Mouse (Mus musculus): ENCODE measurements around the gene Olfr1344. TPM values are rescaled to one million over a fixed set of nuclear protein-coding genes. Genes with fewer than 3 reads are reported as not detected.
"Not testable (repeated sequence)": the region's sequence is repeated elsewhere in the genome, so short reads cannot be mapped to it uniquely, and the experiment has no call there.

The Olfr1344 gene
- total RNA-seq (2015; ENCODE audit: low replicate concordance) (not detected in 2 replicates), total RNA-seq (2017; ENCODE audit: low replicate concordance) (not detected in 2 replicates)

DNA sequence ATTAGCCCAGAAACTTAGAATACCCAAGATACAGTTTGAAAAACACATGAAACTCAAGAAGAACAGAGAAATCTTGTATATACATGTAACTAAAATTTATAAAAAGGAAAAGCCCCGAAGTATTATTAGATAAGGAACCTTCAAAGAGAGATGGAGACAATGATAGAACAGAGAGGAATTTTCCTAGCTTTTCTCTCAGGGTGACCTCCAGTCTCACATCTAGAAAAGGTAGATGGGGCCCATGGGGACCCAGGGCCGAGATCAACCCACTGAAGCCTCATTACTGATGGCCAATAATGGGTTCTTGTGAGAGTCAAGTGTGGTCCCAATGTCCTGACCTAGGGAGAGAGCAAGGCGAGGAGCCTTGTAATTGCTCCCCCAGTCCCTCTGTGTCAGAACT, at the start of gene Olfr1344:
Gene Olfr1344 (plus strand): TSS at position 301 of the 400 bp plus-strand sequence.
- ATAC-seq (replicated peaks; ENCODE audit: low FRiP score, poor library complexity, severe bottlenecking), result no peak

DNA sequence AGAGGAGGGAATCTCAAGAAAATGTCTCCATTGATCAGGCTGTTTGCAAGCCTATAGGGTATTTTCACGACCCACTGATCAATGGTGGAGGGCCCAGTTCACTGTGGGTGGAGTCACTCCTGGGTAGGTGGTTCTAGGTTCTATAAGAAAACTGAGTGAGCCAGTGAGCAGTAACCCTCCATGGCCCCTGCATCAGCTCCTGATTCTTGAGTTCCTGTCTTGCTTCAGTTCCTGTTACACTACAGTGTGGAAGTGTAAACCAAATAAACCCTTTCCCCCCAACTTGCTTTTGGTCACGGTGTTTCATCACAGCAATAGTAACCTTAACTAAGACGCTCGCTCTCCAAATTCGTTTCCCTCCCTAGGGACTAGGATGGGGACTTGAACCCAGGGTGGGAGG, 49.5 kb upstream of the Olfr1344 start:
- no peak for ATAC-seq (replicated peaks; ENCODE audit: low FRiP score, poor library complexity, severe bottlenecking)

DNA sequence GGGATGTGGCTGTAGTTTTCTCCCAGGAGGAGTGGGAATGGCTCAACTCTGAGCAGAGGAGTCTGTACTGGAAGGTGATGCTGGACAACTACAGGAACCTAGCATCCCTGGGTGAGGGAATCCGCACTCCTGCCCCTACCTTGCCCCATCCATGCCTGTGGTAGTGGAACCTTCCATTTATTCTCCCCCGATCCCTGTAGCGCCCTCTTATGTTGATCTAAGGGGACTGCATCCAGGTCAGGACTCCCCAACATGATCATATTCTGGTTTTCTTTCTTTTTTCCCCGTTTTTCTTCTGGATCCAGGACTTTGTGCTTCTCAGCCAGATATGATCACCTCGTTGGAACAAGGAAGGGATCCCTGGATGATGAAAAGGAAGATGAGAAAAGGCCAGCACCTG, 49.0 kb upstream of the Olfr1344 start:
- ATAC-seq (replicated peaks; ENCODE audit: low FRiP score, poor library complexity, severe bottlenecking), result no peak

DNA sequence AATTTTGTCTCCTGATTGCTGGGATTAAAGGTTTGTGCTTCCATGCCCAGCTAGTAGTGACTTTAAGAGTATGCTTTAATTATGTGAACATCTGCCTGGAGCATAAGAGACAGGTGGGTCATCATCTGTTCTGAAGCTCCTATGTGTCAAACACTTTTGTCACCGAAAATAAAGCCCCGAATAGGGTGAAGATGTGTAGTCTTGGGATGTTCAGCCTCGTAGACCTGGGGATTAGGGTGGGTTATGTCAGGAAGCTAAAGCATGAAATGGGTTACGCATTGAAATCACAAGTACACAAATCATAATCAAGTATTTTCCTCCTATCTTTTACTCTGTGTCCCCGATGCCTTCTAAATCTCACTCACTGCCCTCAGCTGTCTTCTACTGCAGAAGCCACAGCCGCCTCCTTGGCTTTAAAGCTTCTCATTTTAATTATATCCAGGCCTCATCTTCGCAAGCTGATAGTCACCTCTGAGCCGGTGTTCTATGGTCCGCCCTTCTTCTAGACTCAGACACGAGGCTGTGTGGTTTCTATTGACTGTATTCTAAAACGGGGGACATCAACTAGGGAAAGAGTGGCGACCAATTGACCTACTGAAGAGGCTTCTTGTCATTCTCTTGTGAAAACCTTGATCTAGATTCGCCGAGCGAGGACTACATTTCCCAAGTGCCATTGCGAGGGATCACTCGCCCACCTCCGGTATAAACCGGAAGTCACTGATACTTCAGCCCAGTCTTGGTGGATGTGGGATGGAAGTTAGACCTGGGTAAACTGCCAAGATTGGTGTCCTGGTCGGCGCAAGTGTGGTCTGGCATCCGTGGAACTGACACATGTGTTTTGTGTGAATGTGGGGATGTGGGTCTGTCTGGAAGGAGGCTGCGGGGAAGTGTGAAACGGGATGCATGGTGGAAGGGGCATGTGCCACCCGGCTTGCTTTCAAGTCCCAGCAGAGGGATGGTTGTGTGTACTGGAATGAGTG, 40.2 kb upstream of the Olfr1344 start, which contains the start of gene Smim17:
Gene Smim17 (plus strand): TSS at position 720 of the 980 bp plus-strand sequence.
- no peak for ATAC-seq (replicated peaks; ENCODE audit: low FRiP score, poor library complexity, severe bottlenecking)

DNA sequence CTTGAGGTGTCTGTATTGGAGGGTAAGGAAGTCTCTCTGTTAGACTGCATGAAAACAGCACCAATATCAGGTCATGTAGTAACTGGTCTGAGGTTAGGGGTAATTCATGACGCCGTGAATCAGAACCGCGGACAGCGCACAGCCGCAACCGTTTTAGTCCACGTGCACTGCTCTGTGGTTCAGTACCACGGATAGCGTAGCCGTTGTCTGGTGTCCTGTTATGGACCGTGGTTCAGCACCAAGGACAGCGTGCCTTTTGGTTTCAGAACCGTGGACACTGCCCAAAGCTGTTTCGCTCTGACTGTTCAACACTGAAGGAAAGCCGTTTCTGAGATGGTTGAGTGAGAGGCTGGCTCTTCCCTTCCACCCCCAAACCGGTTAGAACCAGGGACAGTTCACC, 28.4 kb upstream of the Olfr1344 start, which contains the start of gene Gm20715:
Gene Gm20715 (plus strand): TSS at position 235 of the 400 bp plus-strand sequence.
- no peak for ATAC-seq (replicated peaks; ENCODE audit: low FRiP score, poor library complexity, severe bottlenecking)

DNA sequence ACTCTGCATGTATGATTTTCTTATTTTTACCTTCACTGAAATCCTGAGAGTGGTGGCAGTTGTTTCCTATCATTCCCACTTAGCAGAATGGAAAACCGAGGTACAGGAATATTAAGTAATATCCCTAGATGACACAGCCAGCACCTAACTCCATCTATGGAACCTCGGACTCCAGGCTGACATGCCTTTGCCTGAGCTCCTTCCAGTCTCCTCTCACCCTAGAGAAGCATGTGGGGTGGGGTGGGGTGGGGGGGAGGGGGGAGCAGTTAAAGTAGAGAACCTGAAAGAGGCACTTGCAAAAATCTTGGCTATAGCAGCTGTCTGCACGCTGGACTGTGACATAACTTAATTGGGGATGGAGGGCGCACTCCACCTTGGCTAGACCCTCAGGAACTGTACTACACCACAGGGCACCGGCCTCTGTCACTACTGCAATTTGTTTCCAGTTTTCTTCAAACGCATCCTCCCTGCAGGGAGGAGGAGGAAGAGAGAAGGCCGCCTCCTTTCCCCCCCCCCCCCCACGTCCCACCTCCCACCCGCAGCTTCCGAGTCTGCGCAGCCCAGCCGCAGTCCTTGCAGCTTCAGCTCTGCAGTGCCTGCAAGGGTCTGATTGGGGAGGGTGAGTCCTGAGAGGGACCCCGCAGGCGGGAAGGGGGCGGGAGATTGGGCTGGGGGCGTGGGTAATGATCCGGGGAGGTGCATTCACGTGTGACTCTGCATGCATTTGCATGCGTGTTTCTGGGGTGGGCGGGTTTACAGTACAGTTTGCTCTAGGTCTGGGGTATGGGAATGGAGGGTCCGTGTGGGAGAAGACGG, 23.7 kb upstream of the Olfr1344 start:
- ATAC-seq (replicated peaks; ENCODE audit: low FRiP score, poor library complexity, severe bottlenecking), result no peak

DNA sequence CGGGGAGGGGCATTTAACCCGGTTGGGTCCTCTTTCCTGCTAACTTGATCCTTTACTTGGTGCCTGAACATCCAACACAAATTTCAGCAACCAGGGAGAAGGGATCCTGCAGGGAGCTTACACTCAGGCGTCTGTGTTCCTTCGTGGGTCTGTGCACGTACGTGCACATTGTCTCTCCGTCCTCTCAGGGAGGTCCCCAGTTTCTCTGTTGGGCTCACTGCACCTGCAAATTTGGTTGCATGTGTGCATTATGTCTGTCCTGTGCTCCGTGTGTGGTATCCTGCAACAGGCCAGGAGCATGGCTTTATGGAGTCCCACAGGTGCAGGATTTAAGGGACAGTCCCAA, 23.1 kb upstream of the Olfr1344 start:
- no peak for ATAC-seq (replicated peaks; ENCODE audit: low FRiP score, poor library complexity, severe bottlenecking)

DNA sequence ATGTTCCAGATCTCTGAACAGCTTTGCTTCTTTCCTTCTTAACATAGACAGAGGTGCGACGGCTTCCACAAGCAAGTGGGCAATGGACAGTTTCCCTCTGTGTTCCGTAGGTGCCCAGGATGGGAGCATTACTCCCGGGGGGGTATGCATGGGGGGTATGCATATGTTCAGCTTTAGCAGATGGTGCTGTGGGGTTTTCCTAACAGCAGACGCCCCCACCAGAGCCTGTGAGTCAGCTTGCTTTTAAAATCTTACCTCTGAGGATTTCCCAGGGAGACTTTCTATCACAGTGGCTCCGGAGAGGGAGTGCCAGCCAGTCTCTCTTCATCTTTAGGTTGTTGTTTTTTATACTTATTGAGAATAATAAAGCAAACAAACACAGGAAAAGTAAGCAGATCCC, 18.6 kb upstream of the Olfr1344 start:
- no peak for ATAC-seq (replicated peaks; ENCODE audit: low FRiP score, poor library complexity, severe bottlenecking)

DNA sequence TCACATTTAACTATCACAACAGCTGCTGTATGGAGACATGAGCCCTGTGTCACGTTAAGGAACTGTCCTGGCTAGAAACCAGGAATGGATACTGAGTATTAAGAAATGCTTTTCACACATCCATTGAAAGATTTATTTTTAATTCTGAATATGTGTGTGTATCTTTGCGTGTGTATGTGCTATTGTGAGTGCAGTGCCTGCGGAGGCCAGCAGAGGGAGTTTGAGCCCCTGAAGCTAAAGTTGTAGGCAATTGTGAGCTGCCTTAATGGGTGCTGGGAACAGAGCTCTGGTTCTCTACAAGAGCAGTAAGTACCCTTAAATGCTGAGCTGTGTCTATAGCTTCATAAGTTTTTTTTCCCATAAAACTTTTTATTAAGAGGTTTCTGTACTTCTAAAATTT, 9.1 kb upstream of the Olfr1344 start:
- no peak for ATAC-seq (replicated peaks; ENCODE audit: low FRiP score, poor library complexity, severe bottlenecking)

DNA sequence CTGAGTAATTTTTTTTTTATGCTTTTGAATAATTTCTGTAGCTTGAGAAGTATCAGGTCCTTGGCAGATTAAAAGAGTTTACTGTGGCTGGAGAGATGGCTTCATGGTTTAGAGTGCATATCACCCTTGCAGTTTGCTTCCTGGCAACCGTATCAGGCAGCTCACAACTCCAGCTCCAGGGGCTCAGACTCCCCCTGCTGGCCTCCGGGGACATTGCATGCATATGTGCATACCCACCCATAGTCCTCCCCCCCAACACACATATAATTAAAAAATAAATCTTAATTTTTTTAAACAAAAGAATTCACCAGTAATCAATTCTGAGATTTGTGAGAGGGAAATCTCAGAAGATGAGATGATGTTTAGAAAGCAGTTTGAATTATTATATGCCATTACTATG, 8.1 kb upstream of the Olfr1344 start:
- ATAC-seq (replicated peaks; ENCODE audit: low FRiP score, poor library complexity, severe bottlenecking), result no peak

DNA sequence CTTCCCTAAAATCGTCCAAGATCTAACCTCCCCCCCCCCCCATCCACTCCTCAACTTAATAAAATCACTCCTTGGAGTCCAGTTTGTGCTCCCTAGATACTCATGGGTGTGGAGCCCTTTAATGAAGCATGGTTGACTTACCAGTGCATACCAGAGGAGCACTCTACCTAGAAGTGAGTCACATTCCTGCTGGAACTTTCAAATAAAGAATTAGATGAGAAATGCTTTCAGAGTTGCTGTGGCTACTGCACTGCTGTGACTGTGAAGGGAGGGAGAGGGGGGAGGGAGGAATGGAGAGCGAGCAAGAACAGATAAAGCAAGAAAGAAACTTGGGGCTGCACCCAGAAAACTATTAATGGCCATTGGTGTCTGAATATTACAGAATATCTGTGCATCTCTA, 2.7 kb downstream of the Olfr1344 start:
- ATAC-seq (replicated peaks; ENCODE audit: low FRiP score, poor library complexity, severe bottlenecking), result no peak

DNA sequence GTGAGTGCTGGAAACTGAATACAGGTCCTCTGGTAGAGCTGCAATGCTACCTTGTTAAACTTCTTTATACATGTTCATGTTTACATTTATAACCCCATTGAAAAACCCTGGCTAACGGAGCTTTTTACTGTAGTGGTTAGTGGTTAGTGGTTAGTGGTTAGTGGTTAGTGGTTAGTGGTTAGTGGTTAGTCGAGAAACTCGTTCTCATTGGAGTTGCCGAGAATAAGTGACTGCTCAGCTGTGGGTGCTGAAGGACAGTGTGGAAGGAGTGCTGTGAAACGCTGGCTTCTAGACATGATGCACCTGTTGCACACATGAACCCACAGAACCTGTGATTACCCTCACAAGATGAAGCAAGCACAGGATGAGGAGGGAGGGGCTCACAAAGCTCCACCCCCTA, 9.3 kb downstream of the Olfr1344 start:
- ATAC-seq (replicated peaks; ENCODE audit: low FRiP score, poor library complexity, severe bottlenecking), result no peak

DNA sequence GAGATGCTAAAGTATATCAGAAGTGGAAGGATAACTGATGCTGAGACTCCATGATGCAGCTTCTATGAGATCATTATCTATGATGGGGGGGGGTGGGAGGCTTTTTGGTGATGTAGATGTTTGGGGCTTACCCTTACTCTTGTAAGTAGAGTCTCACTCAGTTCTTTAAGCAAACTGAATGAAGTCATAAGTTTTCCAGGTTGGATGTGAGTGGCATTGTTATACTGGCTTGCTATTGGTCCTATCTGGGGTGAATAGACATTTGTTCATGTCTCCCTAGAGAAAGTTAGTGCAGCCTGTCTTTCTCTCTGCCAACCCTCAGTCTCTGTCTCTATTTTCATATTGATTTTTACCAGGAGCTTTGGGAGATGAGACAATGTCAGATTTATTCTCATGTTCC, 17.4 kb downstream of the Olfr1344 start, which contains the start of gene Olfr1336:
Gene Olfr1336 (plus strand): TSS at position 301 of the 400 bp plus-strand sequence.
- ATAC-seq (replicated peaks; ENCODE audit: low FRiP score, poor library complexity, severe bottlenecking), result no peak

DNA sequence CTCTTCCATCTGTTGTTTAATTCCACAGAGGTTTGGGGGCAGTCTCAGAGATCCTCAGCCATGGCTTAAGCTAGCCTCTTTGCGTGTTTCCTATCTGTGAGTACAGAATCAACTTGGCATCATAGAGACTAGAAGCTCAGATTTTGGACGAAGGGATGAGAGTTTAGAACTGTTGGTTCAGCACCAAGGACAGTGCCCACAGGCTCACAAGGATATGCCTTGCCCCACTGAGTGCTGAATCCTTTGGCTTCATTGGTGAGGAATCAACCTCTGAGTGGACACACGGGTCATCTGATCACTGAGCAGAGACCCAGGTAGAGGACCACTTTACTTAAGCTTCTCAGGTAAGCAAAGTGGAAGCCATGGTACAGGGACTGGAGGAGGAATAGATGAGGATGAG, 17.9 kb downstream of the Olfr1344 start:
- ATAC-seq (replicated peaks; ENCODE audit: low FRiP score, poor library complexity, severe bottlenecking), result no peak

DNA sequence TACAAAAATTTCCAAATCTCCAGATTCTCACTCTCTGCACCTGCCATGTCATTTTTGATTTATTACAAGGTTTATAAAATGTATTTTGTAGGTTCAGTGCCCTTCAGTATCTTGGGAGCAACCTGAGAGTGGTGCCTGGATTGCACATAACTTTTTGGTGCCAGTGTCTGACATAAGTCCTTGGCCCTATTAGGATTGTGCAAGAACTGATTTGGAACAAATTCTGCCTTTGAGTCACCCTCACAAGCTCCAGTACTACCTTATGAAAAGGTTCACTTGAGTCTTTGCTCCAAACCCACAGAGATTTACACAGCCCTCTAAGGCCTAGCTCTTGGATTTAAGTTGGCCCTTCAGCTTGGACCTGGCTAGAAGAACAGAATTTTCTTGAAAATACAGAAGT, 28.5 kb downstream of the Olfr1344 start, which contains the start of gene Olfr1346:
Gene Olfr1346 (plus strand): TSS at position 151 of the 400 bp plus-strand sequence.
- no peak for ATAC-seq (replicated peaks; ENCODE audit: low FRiP score, poor library complexity, severe bottlenecking)

DNA sequence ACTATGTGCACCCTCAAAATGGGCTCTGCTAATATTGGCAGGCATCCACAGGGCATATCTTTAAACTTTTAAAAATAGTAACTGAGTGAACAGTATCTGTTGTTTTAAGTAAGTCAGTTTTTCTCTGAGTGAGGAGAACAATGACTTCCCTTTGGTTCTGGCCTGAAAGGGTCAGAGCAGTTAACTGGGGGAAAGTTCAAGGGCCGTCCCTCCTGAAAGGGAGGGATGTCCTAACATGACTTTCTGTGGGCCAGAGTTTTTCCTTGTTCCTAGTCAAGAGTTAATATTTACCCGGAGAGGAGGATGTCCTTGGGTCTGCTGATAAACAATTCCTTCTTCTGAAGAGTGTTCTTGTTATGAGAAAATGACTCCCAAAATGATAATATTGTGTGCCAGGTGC, 39.1 kb downstream of the Olfr1344 start:
- not testable (repeated sequence) for ATAC-seq (replicated peaks; ENCODE audit: low FRiP score, poor library complexity, severe bottlenecking)

DNA sequence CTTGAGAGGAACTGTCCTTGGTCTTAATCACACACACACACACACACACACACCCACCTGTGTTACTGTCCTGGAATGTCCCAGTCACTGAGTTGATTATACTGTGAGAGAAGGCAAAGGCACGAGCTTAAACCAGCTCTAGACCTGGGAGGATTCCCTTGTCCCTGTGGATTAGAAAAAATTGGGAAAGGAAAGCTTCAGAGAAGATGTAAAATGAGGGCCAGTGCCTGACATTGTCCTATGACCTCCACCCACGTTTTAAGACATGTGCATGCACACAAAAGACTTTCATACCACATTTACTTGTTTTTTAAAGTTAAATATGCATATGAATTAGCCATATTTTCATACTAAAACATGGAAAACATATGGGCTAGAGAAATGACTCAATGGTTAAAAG, 48.4 kb downstream of the Olfr1344 start, which contains the start of gene Olfr5:
Gene Olfr5 (minus strand): TSS at position 101 of the 400 bp plus-strand sequence.
- ATAC-seq (replicated peaks; ENCODE audit: low FRiP score, poor library complexity, severe bottlenecking), result no peak
